Mouse (Mus musculus) kidney, postnatal 14 days (tissue): ENCODE measurements at regions not wholly inside any gene's neighbourhood (a gene's known extent, or its start where the extent isn't known, plus 50 kb on each side); places are given as distances from the start of the nearest gene placed in this dataset.

Experiments
- DNase-seq: peaks from one replicate; pipeline ENCODE4 v3.0.0; 2022; ENCODE audit warnings: mixed read lengths

GRCm38 (mm10) chr15:62206502-62206902 lies 1283.7 kb upstream of the A1bg start:
- peak; percentile 54 for DNase-seq

- peak; percentile 69 for DNase-seq
Observed at GRCm38 (mm10) chr15:62203951-62204905, 1281.4 kb upstream of the A1bg start.

- DNase-seq: peak; percentile 48
Observed at GRCm38 (mm10) chr15:62202781-62203375, 1280.1 kb upstream of the A1bg start.

GRCm38 (mm10) chr15:62198721-62199120 lies 1275.9 kb upstream of the A1bg start:
- no peak for DNase-seq

- no peak for DNase-seq
Observed at GRCm38 (mm10) chr15:62198194-62198593, 1275.4 kb upstream of the A1bg start.

- DNase-seq: no peak
Observed at GRCm38 (mm10) chr15:62195440-62195839, 1272.6 kb upstream of the A1bg start.

- DNase-seq: no peak
Observed at GRCm38 (mm10) chr15:62192706-62193105, 1269.9 kb upstream of the A1bg start.

GRCm38 (mm10) chr15:62191641-62192040 lies 1268.8 kb upstream of the A1bg start:
- no peak for DNase-seq

GRCm38 (mm10) chr15:62190977-62191614 lies 1268.3 kb upstream of the A1bg start:
- no peak for DNase-seq

- DNase-seq: no peak
Observed at GRCm38 (mm10) chr15:62190224-62190910, 1267.6 kb upstream of the A1bg start.

- no peak for DNase-seq
Observed at GRCm38 (mm10) chr15:62189565-62190181, 1266.9 kb upstream of the A1bg start.

GRCm38 (mm10) chr15:62186548-62186947 lies 1263.7 kb upstream of the A1bg start:
- no peak for DNase-seq

GRCm38 (mm10) chr15:62183803-62184202 lies 1261.0 kb upstream of the A1bg start:
- no peak for DNase-seq

GRCm38 (mm10) chr15:62181454-62181910 lies 1258.7 kb upstream of the A1bg start:
- DNase-seq: no peak

GRCm38 (mm10) chr15:62180718-62181117 lies 1257.9 kb upstream of the A1bg start:
- DNase-seq: no peak

GRCm38 (mm10) chr15:62179801-62180200 lies 1257.0 kb upstream of the A1bg start:
- no peak for DNase-seq

- DNase-seq: no peak
Observed at GRCm38 (mm10) chr15:62178568-62178967, 1255.8 kb upstream of the A1bg start.

- DNase-seq: no peak
Observed at GRCm38 (mm10) chr15:62177768-62178410, 1255.1 kb upstream of the A1bg start.

- DNase-seq: no peak
Observed at GRCm38 (mm10) chr15:62176076-62176475, 1253.3 kb upstream of the A1bg start.

GRCm38 (mm10) chr15:62173633-62174543 lies 1251.1 kb upstream of the A1bg start:
- DNase-seq: no peak

GRCm38 (mm10) chr15:62171632-62172031 lies 1248.8 kb upstream of the A1bg start:
- DNase-seq: no peak
